Mouse (Mus musculus) forebrain, embryonic 16.5 days (tissue): ENCODE measurements around the gene Lrrc49. TPM values are rescaled to one million over a fixed set of nuclear protein-coding genes. Genes with fewer than 3 reads are reported as not detected.

Source experiments
- ATAC-seq: fragments of 200-750 bp; cut with Nextera tagmentation; 2 replicates; pipeline ENCODE4 v1.8.0; 2017; ENCODE audit warnings: mild to moderate bottlenecking, moderate library complexity
- H3K27ac ChIP-seq: fragments of 300-500 bp; sonication (generic); 2 replicates; pipeline ENCODE4 v1.5.1; 2014; ENCODE audit warnings: low read length, control low read depth
- H3K27me3 ChIP-seq: fragments of 300-500 bp; sonication (generic); replicated peaks from 2 replicates; pipeline ENCODE4 v1.6.1; 2014; ENCODE audit warnings: low read length; ENCODE audit not compliant: control insufficient read depth, insufficient read depth
- H3K36me3 ChIP-seq: fragments of 300-500 bp; sonication (generic); 2 replicates; pipeline ENCODE4 v1.6.1; 2014; ENCODE audit not compliant: control insufficient read depth, insufficient read depth
- H3K4me1 ChIP-seq: fragments of 300-500 bp; sonication (generic); replicated peaks from 2 replicates; pipeline ENCODE4 v1.6.1; 2014; ENCODE audit warnings: low read length; ENCODE audit not compliant: control insufficient read depth, insufficient read depth
- H3K4me2 ChIP-seq: fragments of 300-500 bp; sonication (generic); 2 replicates; pipeline ENCODE4 v1.6.1; 2014; ENCODE audit warnings: mild to moderate bottlenecking, low read length, control low read depth
- H3K4me3 ChIP-seq: fragments of 300-500 bp; sonication (generic); replicated peaks from 2 replicates; pipeline ENCODE4 v1.5.1; 2014; ENCODE audit warnings: mild to moderate bottlenecking, low read length, control low read depth
- H3K9ac ChIP-seq: fragments of 300-500 bp; sonication (generic); replicated peaks from 2 replicates; pipeline ENCODE4 v1.6.1; 2014; ENCODE audit warnings: low read depth, low read length, control low read depth
- H3K9me3 ChIP-seq: fragments of 300-500 bp; sonication (generic); 2 replicates; pipeline ENCODE4 v1.6.1; 2016; ENCODE audit warnings: low read length; ENCODE audit not compliant: control insufficient read depth
- WGBS: fragments of 180-500 bp; shearing (Covaris S2); extraction: QIAGEN DNeasy Blood & Tissue Kit; methylation state at CpG from one replicate; pipeline ENCODE4 v1.1.7; 2014; 5-methylcytosine and 5-hydroxymethylcytosine counted together
- polyA plus RNA-seq: library from polyadenylated mRNA; unstranded; fragments of >200 nt; fragmentation: Nextera tagmentation; extraction: Ambion mirVana; gene quantifications from 2 replicates; pipeline ENCODE4 v1.2.1, GENCODE M21; 2015

Gene Lrrc49
- polyA plus RNA-seq, 1 experiment from 2014 or later, result 63.5 TPM

DNA sequence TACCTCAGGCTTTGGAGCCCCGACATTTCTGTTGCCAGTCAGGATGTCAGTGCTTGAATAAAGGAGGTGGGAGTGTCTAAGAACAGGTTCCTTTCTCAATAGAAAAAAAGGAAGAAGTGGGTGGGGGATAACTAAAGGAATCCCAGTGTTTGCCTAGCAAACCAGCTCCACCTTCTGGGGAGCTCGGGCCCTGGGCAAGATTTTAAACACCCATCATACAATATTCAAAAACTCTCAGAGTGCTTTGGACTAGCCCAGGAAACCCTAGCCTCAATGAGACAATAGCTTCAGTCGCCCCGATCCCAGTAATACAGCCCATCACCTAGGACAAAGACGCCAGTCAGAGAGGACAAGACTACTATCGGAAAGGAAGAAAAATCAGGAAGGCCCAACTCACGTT lies 543 bp downstream of the Lrrc49 start:
- Histone ChIP-seq H3K9ac (peak overlapping the region; percentile 79), H3K4me2 (peak overlapping the region; percentile 61), H3K27ac (peak overlapping the region; percentile 99), H3K4me1 (peaks cover 15% of the 10 kb centered on the region), H3K4me3 (peak overlapping the region; percentile 67), H3K36me3 (peaks cover 4% of the 10 kb centered on the region; the same call in 1 of the 2 replicates), H3K9me3 (no peaks in the 10 kb centered on the region), H3K27me3 (no peaks in the 10 kb centered on the region)
- ATAC-seq, result peak; percentile 68
- WGBS, result 0% methylated on average over 7 of the region's 7 CpGs

DNA sequence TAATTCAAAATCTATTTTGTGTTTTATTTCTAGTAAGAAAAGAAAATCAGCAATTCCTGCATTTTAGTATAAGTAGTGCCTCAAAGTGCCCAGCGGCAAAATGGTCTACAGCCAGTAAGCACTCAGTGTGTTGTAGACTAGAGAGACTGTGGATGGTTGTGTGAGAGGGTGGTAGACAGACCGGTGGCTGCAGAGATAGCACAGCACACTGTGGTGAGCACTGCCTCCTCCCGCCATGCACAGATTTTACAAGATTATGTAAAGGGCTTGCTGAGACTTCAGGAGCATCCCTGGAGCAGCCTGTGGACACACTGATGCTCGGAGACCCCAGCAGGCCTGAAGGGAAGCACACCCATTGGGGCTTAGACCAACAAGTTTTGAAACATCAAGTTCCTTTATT lies 5.2 kb downstream of the Lrrc49 start:
- H3K9ac ChIP-seq, result no peak overlapping the region
- no peaks in the 10 kb centered on the region for H3K9me3 ChIP-seq
- peaks cover 17% of the 10 kb centered on the region for H3K36me3 ChIP-seq
- WGBS, result 94% methylated on average over 4 of the region's 4 CpGs
- no peaks in the 10 kb centered on the region for H3K27me3 ChIP-seq
- ATAC-seq, result no peak
- no peak overlapping the region for H3K4me2 ChIP-seq
- H3K4me3 ChIP-seq, result no peak overlapping the region
- peaks cover 10% of the 10 kb centered on the region for H3K4me1 ChIP-seq
- H3K27ac ChIP-seq, result no peak overlapping the region

DNA sequence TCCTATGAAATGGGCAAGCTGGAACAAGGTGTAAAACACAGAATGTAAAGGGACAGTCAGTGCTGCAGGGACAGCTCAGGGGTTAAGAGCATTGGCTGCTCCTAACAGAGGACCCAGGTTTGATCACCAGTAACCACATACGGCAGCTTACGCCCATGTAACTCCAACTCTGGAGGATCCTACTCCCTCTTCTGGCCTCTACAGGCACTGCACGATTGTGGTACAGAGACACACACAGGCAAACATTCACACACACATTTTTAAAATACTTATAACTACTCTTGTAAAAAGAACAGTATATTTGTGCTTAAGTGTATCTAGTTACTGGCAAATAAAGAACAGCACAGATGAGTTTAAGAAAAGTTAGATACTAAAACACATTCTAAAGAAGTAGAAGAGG lies 7.0 kb downstream of the Lrrc49 start:
- Histone ChIP-seq H3K36me3 (peaks cover 27% of the 10 kb centered on the region), H3K4me3 (no peak overlapping the region), H3K9me3 (no peaks in the 10 kb centered on the region), H3K4me2 (no peak overlapping the region), H3K9ac (no peak overlapping the region), H3K27ac (no peak overlapping the region), H3K4me1 (peaks cover 5% of the 10 kb centered on the region), H3K27me3 (no peaks in the 10 kb centered on the region)
- WGBS, result 92% methylated on average over 3 of the region's 3 CpGs
- no peak for ATAC-seq

DNA sequence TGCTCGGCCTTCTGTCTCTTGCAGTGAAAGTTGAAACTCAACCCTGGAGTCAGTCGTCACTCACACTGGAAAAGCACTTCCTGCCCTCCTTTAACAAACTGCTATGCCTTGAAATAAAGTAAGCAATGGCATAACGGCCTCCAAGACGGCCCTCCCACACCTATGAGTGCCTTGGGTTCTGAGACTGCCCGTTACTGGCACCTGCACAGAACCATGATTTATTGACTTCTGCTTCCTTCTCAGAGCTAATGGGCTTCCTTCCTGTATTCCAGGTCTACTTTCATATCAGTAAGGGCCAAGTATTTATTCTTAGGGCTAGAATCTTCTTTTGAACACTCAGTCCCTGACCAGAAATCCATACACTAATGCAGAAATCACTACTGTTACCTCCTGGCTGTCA lies 9.0 kb downstream of the Lrrc49 start:
- 91% methylated on average over 5 of the region's 5 CpGs for WGBS
- no peak overlapping the region for H3K27ac ChIP-seq
- no peak overlapping the region for H3K4me2 ChIP-seq
- no peaks in the 10 kb centered on the region for H3K27me3 ChIP-seq
- peaks cover 32% of the 10 kb centered on the region for H3K36me3 ChIP-seq
- H3K9ac ChIP-seq, result no peak overlapping the region
- no peaks in the 10 kb centered on the region for H3K9me3 ChIP-seq
- no peak for ATAC-seq
- H3K4me1 ChIP-seq, result no peaks in the 10 kb centered on the region
- no peak overlapping the region for H3K4me3 ChIP-seq

DNA sequence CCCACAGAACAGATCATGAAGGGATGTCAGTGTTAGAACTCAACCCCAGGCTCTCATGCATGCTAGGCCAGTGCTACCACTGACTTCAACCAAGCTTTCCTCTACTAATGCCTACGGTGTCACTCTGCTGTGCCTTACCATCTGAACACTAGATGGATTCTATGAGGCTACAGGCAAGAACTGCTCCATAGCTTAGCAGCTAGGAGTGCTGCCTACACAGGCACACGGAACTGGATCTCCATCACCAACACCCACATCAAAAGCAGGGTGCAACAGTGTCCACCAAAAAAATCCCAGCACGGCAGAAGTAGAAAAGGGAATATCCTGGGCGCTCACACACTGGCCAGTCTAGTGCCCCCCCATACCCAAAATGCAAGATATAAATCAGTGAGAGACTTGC lies 11.5 kb downstream of the Lrrc49 start:
- ATAC-seq, result no peak
- H3K9ac ChIP-seq, result no peak overlapping the region
- H3K9me3 ChIP-seq, result no peaks in the 10 kb centered on the region
- H3K27me3 ChIP-seq, result no peaks in the 10 kb centered on the region
- no peak overlapping the region for H3K27ac ChIP-seq
- 94% methylated on average over 4 of the region's 4 CpGs for WGBS
- no peaks in the 10 kb centered on the region for H3K4me1 ChIP-seq
- H3K4me2 ChIP-seq, result no peak overlapping the region
- peaks cover 30% of the 10 kb centered on the region for H3K36me3 ChIP-seq
- no peak overlapping the region for H3K4me3 ChIP-seq

DNA sequence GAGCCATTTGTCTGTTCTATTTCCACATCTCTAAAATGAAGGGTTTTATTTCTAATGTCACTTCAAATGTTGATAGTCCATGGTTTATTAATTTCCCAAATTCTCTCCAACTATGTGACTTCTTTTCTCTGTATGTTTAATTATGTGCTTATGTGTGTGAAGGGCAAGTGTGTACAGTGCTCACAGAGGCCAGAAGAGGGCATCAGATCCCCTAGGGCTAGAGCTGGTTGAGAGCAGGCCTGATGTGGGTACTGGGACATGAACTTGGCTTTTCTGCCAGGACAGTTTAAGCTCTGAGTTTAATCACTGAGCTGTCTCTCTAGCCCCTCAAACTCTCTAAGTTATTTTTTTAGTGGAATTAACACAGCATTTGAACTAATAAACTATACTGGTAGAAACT lies 13.2 kb downstream of the Lrrc49 start:
- Histone ChIP-seq H3K4me1 (no peaks in the 10 kb centered on the region), H3K36me3 (peaks cover 37% of the 10 kb centered on the region), H3K27ac (no peak overlapping the region), H3K9me3 (no peaks in the 10 kb centered on the region), H3K9ac (no peak overlapping the region), H3K4me3 (no peak overlapping the region), H3K4me2 (no peak overlapping the region), H3K27me3 (no peaks in the 10 kb centered on the region)
- no peak for ATAC-seq

DNA sequence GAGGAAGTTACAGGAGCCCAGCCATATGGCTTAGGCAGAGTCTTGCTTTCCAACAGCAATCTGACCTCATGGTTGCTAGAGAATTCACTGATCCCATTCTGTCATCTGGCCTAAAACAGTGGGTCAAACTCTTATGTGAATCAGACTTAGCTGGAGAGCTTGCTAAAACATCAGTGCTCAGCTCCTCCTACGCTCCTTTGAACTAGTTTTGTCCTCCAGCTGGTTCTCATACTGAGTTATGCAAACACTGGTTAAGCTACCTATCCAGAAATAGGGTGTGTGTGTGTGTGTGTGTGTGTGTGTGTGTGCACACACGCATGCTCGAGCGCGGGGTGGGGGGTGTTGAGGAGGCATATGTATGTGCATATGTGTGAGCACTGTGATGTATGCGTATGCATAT lies 15.4 kb downstream of the Lrrc49 start:
- H3K9me3 ChIP-seq, result no peaks in the 10 kb centered on the region
- no peaks in the 10 kb centered on the region for H3K4me1 ChIP-seq
- 98% methylated on average over 6 of the region's 6 CpGs for WGBS
- H3K27ac ChIP-seq, result no peak overlapping the region
- no peak overlapping the region for H3K4me2 ChIP-seq
- no peak overlapping the region for H3K9ac ChIP-seq
- H3K27me3 ChIP-seq, result no peaks in the 10 kb centered on the region
- no peak overlapping the region for H3K4me3 ChIP-seq
- H3K36me3 ChIP-seq, result peaks cover 37% of the 10 kb centered on the region
- no peak for ATAC-seq

DNA sequence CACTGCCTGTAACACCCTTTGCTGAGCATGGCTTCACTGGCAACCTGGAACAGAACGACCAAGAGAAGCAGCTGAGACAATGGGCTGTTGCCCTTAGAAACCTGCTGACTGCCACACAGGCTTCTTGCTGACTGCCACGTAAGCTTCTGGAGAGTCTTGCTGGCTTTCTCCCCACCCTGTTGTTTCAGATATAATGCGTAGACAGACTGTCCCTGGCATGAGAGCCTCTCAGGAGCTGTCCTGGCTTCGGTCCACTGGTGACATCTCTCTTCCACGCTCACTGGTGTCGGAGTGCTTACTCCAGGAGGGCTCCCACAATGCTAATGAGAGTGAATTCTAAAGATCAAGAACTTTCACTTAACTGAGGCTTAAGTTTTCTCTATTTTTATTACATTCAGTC lies 19.1 kb downstream of the Lrrc49 start:
- Histone ChIP-seq H3K4me2 (no peak overlapping the region), H3K36me3 (peaks cover 35% of the 10 kb centered on the region), H3K9ac (no peak overlapping the region), H3K4me3 (no peak overlapping the region), H3K4me1 (no peaks in the 10 kb centered on the region), H3K9me3 (no peaks in the 10 kb centered on the region), H3K27ac (no peak overlapping the region), H3K27me3 (no peaks in the 10 kb centered on the region)
- no peak for ATAC-seq
- WGBS, result 73% methylated on average over 6 of the region's 6 CpGs

DNA sequence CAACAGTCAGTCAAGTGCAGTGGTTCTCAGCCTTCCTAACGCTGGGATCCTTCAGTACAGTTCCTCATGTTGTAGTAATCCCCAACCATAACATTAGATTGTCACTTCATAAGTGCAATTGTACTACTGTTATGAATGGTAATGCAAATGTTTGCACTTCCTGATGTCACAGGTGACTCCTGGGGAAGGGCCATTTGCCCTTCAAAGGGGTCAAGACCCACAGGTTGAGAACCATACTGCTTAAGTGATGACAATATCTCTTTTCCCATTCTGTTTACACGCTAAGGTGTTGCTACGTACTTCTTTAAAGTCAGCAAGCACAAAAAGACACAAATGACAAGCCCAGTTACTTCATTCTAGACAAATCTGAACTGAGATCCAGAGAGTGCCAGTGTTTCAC lies 22.4 kb downstream of the Lrrc49 start:
- Histone ChIP-seq H3K27me3 (no peaks in the 10 kb centered on the region), H3K27ac (no peak overlapping the region), H3K9me3 (no peaks in the 10 kb centered on the region), H3K9ac (no peak overlapping the region), H3K4me1 (no peaks in the 10 kb centered on the region), H3K4me2 (no peak overlapping the region), H3K36me3 (peaks cover 30% of the 10 kb centered on the region), H3K4me3 (no peak overlapping the region)
- ATAC-seq, result no peak
- WGBS, result 94% methylated on average over 3 of the region's 3 CpGs

DNA sequence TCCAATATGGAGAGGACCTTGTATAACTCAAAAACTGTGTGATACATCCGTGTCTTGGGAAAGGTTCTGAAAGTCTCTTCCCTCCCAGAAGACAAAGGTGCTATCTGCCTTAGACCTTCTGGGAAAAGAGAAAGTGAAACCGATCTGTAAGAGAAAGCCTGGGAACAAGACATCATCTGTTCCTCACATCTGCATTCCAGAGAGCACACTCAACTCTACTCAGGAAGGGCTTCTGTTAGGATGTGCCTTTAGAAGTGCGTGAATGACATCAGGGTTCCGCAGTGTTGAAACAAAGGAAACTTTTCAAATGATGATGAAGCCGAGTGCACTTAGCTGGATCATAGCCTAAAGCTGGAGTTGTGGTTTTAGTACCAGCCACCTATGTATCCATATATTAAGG lies 23.1 kb downstream of the Lrrc49 start:
- Histone ChIP-seq H3K36me3 (peaks cover 26% of the 10 kb centered on the region), H3K4me1 (no peaks in the 10 kb centered on the region), H3K4me3 (no peak overlapping the region), H3K9ac (no peak overlapping the region), H3K27me3 (no peaks in the 10 kb centered on the region), H3K4me2 (no peak overlapping the region), H3K9me3 (no peaks in the 10 kb centered on the region), H3K27ac (no peak overlapping the region)
- 87% methylated on average over 5 of the region's 5 CpGs for WGBS
- ATAC-seq, result no peak
